Mouse (Mus musculus) lung, postnatal 25 days (tissue): ENCODE results near the gene Zfyve16.

Experiments used
- DNase-seq: peaks from one replicate; pipeline ENCODE4 v3.0.0; 2022; ENCODE audit warnings: low spot score

Zfyve16 gene

GRCm38 (mm10) chr13:92467891-92468290, 62.8 kb downstream of the Zfyve16 start:
- no peak for DNase-seq

GRCm38 (mm10) chr13:92464698-92465097, 66.0 kb downstream of the Zfyve16 start:
- no peak for DNase-seq

GRCm38 (mm10) chr13:92446872-92447271, 83.8 kb downstream of the Zfyve16 start:
- DNase-seq = no peak

GRCm38 (mm10) chr13:92440286-92440685, 90.4 kb downstream of the Zfyve16 start:
- no peak for DNase-seq

- no peak for DNase-seq
These were observed 92.0 kb downstream of the Zfyve16 start for GRCm38 (mm10) chr13:92438656-92439055.
